Mouse (Mus musculus) heart, adult 2 months (tissue): Measurements from ENCODE around the gene Ly6g6f.

ENCODE experiments used
- CTCF ChIP-seq: fragments of 200-600 bp; IDR thresholded peaks from 2 replicates; pipeline ENCODE4 v1.8.1; 2022; ENCODE audit warnings: antibody characterized with exemption, mild to moderate bottlenecking, moderate library complexity
- EP300 ChIP-seq: fragments of 200-500 bp; IDR thresholded peaks from 2 replicates; pipeline ENCODE4 v1.6.1; 2011; ENCODE audit warnings: low read depth, low read length, control low read depth; ENCODE audit not compliant: insufficient read depth

GRCm38 (mm10) chr17:35064378-35064877 is 21.0 kb downstream of the Ly6g6f start:
- TF ChIP-seq EP300 (no peak), CTCF (no peak)
